Mouse (Mus musculus): Measurements from ENCODE around the gene Nt5m.

DNA sequence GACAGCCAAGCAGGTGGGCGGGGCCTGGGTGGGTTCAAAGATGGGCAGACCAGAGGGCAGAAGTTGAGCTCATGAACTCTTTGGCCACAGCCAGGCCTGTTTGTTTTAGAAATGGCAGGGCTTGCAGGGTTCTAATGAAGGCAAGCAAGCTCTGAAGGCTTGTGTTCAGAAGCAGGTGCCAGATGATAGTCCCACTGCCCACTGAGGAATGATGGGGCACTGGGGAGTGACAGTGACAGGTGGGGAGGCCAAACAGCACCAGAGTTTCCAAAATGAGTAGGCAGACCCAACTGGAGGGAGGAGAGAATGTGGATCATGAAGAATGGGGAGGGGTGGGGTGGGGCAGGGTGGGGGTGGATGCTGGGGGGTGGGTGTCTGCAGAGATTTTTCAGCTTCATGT lies 34.0 kb upstream of the Nt5m start:
- no peak for TF ChIP-seq CTCF (IDR thresholded peaks at IDR 0.05; ENCODE audit: borderline replicate concordance, insufficient read depth, low read depth, low read length)
- TF ChIP-seq POLR2A (IDR thresholded peaks at IDR 0.05; ENCODE audit: borderline replicate concordance, insufficient read depth, low read length), result no peak
